ENCODE assay signal across 36 mouse cellular contexts in the genomic region with DNA sequence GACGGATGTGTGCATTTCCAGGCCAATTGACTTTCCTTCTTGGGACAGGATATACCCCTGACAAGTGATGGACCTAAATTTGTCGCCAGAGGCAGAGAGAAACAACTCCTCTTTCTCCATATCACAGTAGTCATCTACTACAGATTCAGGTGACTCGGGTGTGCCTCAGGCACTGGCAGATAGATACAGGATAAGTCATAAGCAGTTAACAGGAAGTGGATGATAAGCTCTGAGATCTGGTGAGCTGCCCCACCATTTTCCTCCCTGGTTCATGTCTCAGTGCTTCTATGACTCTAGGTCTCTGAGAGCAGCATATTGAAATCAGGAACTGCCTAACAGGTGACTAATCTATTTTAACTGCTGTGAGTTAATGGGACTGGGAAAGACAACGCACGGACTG.
DNase-seq lines count a peak whose midpoint lies in the region; ATAC-seq and TF ChIP-seq lines count a peak whose summit lies in the region.
"Had no signal": no experiment of that assay in that cellular context is flagged by ENCODE, and none has a peak within 500 bp of the region (broad histone marks: within the 10 kb centered on the region; RNA-seq: fewer than 3 reads in every experiment).

No protein-coding gene starts in this region.

- TF ChIP-seq RAD21 in MEL (IDR thresholded peaks at IDR 0.05; ENCODE audit: low read depth, low read length), result no peak

- peaks cover 7% of the 10 kb centered on the region; the same call in 1 of the 2 replicates for H3K4me1 ChIP-seq in hindbrain, postnatal 0 days (ENCODE audit: insufficient read depth, low read length)
- H3K4me1 ChIP-seq in hindbrain, embryonic 11.5 days (replicated peaks; ENCODE audit: control insufficient read depth, insufficient read depth, low read length), result 0 out of 2 replicates have a peak, but pooled peaks cover 2% of the 10 kb centered on the region
- H3K4me1 ChIP-seq in MEL (ENCODE audit: control insufficient read depth in 1 of 2, insufficient read depth in 2 of 2, low read length in 2 of 2), result no peaks in the 10 kb centered on the region
- H3K4me1 ChIP-seq: embryonic facial prominence, embryonic 15.5 days; heart, embryonic 12.5 days; intestine, embryonic 15.5 days; limb, embryonic 15.5 days had no signal

- TF ChIP-seq CTCF in hindbrain, postnatal 0 days (IDR thresholded peaks at IDR 0.05; ENCODE audit: low read depth), result no peak
- TF ChIP-seq CTCF in MEL (IDR thresholded peaks at IDR 0.05 in 2 of 3, conservative IDR thresholded peaks at IDR 0.05 in 1 of 3; ENCODE audit: control insufficient read depth in 1 of 3, insufficient read depth in 1 of 3, low read depth in 2 of 3, low read length in 3 of 3, poor library complexity in 1 of 3, severe bottlenecking in 1 of 3), result no peak

- H3K79me2 ChIP-seq in MEL (ENCODE audit: control insufficient read depth, insufficient read depth, low read length, poor library complexity), result no peaks in the 10 kb centered on the region

- no peak for DNase-seq in hindbrain, postnatal 0 days (ENCODE audit: low spot score)
- no peak for DNase-seq in hindbrain, embryonic 11.5 days (ENCODE audit: low spot score)
- DNase-seq in CD4-positive helper T cell, adult 2 months (ENCODE audit: low read depth, low spot score), result peak; percentile 50
- peak; percentile 6 for DNase-seq in MEL (ENCODE audit: low read depth, low spot score)
- DNase-seq in splenic B cell, adult 2 months (ENCODE audit: low read depth, low spot score), result peak; percentile 37
- DNase-seq in right cerebral cortex, adult 2 months (ENCODE audit: low spot score in 2 of 2), result no peak
- no peak for DNase-seq in cerebellum, adult 9-10 months
- DNase-seq: adrenal gland, adult 2 months; adrenal gland, postnatal 36 days; cerebellum, adult 2 months; cerebellum, postnatal 25 days; gastrocnemius, adult 2 months; gastrocnemius, postnatal 36 days; heart, adult 2 months; heart, postnatal 4 days; kidney, adult 9 months; kidney, postnatal 10 days; lung, adult 2 months; lung, postnatal 10 days; midbrain, embryonic 14.5 days; retina, postnatal 1 day; right cerebral cortex, postnatal 25 days; thymus, adult 2 months; thymus, postnatal 36 days had no signal

- no peak overlapping the region for H3K9ac ChIP-seq in hindbrain, postnatal 0 days (replicated peaks; ENCODE audit: low read length)
- no peak overlapping the region for H3K9ac ChIP-seq in hindbrain, embryonic 11.5 days (ENCODE audit: low read depth, low read length)
- H3K9ac ChIP-seq in MEL (ENCODE audit: control insufficient read depth, low read depth, low read length, poor library complexity, severe bottlenecking), result no peak overlapping the region
- H3K9ac ChIP-seq: embryonic facial prominence, embryonic 15.5 days; forebrain, embryonic 15.5 days; heart, embryonic 12.5 days; hindbrain, embryonic 14.5 days; intestine, embryonic 15.5 days; limb, embryonic 15.5 days; liver, embryonic 14.5 days; neural tube, embryonic 13.5 days had no signal

- no peak overlapping the region for H3K4me2 ChIP-seq in hindbrain, postnatal 0 days (ENCODE audit: low read depth, low read length)
- no peak overlapping the region for H3K4me2 ChIP-seq in hindbrain, embryonic 11.5 days (replicated peaks; ENCODE audit: low read depth, low read length)
- H3K4me2 ChIP-seq: embryonic facial prominence, embryonic 15.5 days; forebrain, embryonic 15.5 days; heart, embryonic 12.5 days; hindbrain, embryonic 14.5 days; intestine, embryonic 15.5 days; limb, embryonic 15.5 days; neural tube, embryonic 13.5 days had no signal

- peak overlapping the region; percentile 34; the same call in 1 of the 2 replicates for H3K27ac ChIP-seq in hindbrain, postnatal 0 days
- no peak overlapping the region for H3K27ac ChIP-seq in hindbrain, embryonic 11.5 days (ENCODE audit: low read depth, low read length)
- H3K27ac ChIP-seq in MEL (ENCODE audit: control insufficient read depth, low read depth, low read length), result no peak overlapping the region
- H3K27ac ChIP-seq: embryonic facial prominence, embryonic 10.5 days; embryonic facial prominence, embryonic 15.5 days; gastrocnemius, adult 2 months; heart, adult 2 months; intestine, embryonic 15.5 days; limb, embryonic 10.5 days; limb, embryonic 15.5 days; liver, embryonic 14.5 days; macrophage; neural tube, embryonic 13.5 days had no signal

- H3K36me3 ChIP-seq in hindbrain, postnatal 0 days (ENCODE audit: insufficient read depth, low read length), result no peaks in the 10 kb centered on the region
- no peaks in the 10 kb centered on the region for H3K36me3 ChIP-seq in hindbrain, embryonic 11.5 days (ENCODE audit: control insufficient read depth, insufficient read depth, low read length)
- no peaks in the 10 kb centered on the region for H3K36me3 ChIP-seq in MEL (ENCODE audit: control insufficient read depth in 1 of 2, insufficient read depth in 2 of 2, low read length in 2 of 2)
- H3K36me3 ChIP-seq in splenic B cell, adult 2 months (ENCODE audit: control insufficient read depth, insufficient read depth, low read length, poor library complexity, severe bottlenecking), result no peaks in the 10 kb centered on the region
- H3K36me3 ChIP-seq: embryonic facial prominence, embryonic 10.5 days; embryonic facial prominence, embryonic 15.5 days; forebrain, embryonic 15.5 days; heart, embryonic 12.5 days; intestine, embryonic 15.5 days; limb, embryonic 10.5 days; limb, embryonic 15.5 days; neural tube, embryonic 13.5 days had no signal

- H3K9me3 ChIP-seq in hindbrain, postnatal 0 days (ENCODE audit: low read length), result no peaks in the 10 kb centered on the region
- no peaks in the 10 kb centered on the region for H3K9me3 ChIP-seq in hindbrain, embryonic 11.5 days (ENCODE audit: control insufficient read depth, low read length)
- no peaks in the 10 kb centered on the region for H3K9me3 ChIP-seq in MEL (replicated peaks; ENCODE audit: insufficient read depth, low read length)
- H3K9me3 ChIP-seq: embryonic facial prominence, embryonic 10.5 days; embryonic facial prominence, embryonic 15.5 days; forebrain, embryonic 15.5 days; heart, embryonic 12.5 days; intestine, embryonic 15.5 days; limb, embryonic 10.5 days; limb, embryonic 15.5 days; neural tube, embryonic 13.5 days had no signal

- WGBS in hindbrain, postnatal 0 days, result 89% methylated on average over 5 of the region's 5 CpGs
- WGBS in hindbrain, embryonic 11.5 days, result 87% methylated on average over 5 of the region's 5 CpGs

- no peak for TF ChIP-seq POLR2A in MEL (IDR thresholded peaks at IDR 0.05; ENCODE audit: control insufficient read depth in 1 of 2, insufficient read depth in 1 of 2, low read depth in 1 of 2, low read length in 2 of 2, poor library complexity in 1 of 2)

- no peak for ATAC-seq in hindbrain, postnatal 0 days
- no peak for ATAC-seq in hindbrain, embryonic 11.5 days (ENCODE audit: low FRiP score)
- ATAC-seq: forebrain, embryonic 15.5 days; intestine, embryonic 15.5 days had no signal

- no peak overlapping the region for H3K4me3 ChIP-seq in hindbrain, postnatal 0 days (ENCODE audit: low read length)
- H3K4me3 ChIP-seq in hindbrain, embryonic 11.5 days (ENCODE audit: low read depth, low read length), result no peak overlapping the region
- H3K4me3 ChIP-seq in MEL (ENCODE audit: control insufficient read depth in 1 of 2, insufficient read depth in 1 of 2, low read depth in 2 of 2, low read length in 2 of 2), result no peak overlapping the region
- H3K4me3 ChIP-seq: embryonic facial prominence, embryonic 10.5 days; embryonic facial prominence, embryonic 15.5 days; forebrain, embryonic 15.5 days; gastrocnemius, adult 2 months; heart, adult 2 months; heart, embryonic 12.5 days; intestine, embryonic 15.5 days; limb, embryonic 10.5 days; limb, embryonic 15.5 days; myocyte; neural tube, embryonic 13.5 days had no signal

- TF ChIP-seq EP300 in MEL (IDR thresholded peaks at IDR 0.05; ENCODE audit: low read depth in 1 of 2, low read length in 2 of 2), result no peak

- H3K27me3 ChIP-seq in hindbrain, postnatal 0 days (ENCODE audit: insufficient read depth, low read length), result no peaks in the 10 kb centered on the region
- no peaks in the 10 kb centered on the region for H3K27me3 ChIP-seq in hindbrain, embryonic 11.5 days (ENCODE audit: control insufficient read depth, insufficient read depth, low read length)
- H3K27me3 ChIP-seq in MEL (ENCODE audit: control insufficient read depth in 1 of 2, insufficient read depth in 2 of 2, low read length in 2 of 2), result no peaks in the 10 kb centered on the region
- H3K27me3 ChIP-seq in splenic B cell, adult 2 months (ENCODE audit: control insufficient read depth, insufficient read depth, low read length, poor library complexity, severe bottlenecking), result no peaks in the 10 kb centered on the region
- H3K27me3 ChIP-seq: embryonic facial prominence, embryonic 15.5 days; forebrain, embryonic 15.5 days; heart, embryonic 12.5 days; intestine, embryonic 15.5 days; limb, embryonic 15.5 days; neural tube, embryonic 13.5 days had no signal

TF ChIP-seq in MEL, 35 proteins besides CTCF, POLR2A, EP300 and RAD21:
- TF ChIP-seq ETS1 (IDR thresholded peaks at IDR 0.05; ENCODE audit: low read depth, low read length) (0 out of 2 replicates have a peak, but pooled peaks have one; percentile 11), MEF2A (IDR thresholded peaks at IDR 0.05; ENCODE audit: extremely low read depth, insufficient replicate concordance, low read depth, low read length, poor library complexity, severe bottlenecking) (no peak), ZKSCAN1 (IDR thresholded peaks at IDR 0.05; ENCODE audit: low read depth, low read length) (no peak), USF1 (IDR thresholded peaks at IDR 0.05; ENCODE audit: low read depth, low read length) (no peak)

Comparison
In these comparisons a context has a peak if more than half of its experiments do, and no peak if none do; other contexts are left out.
1. DNase-seq: peak in CD4-positive helper T cell, adult 2 months (single experiment), MEL (single experiment) and splenic B cell, adult 2 months (single experiment); none in hindbrain, postnatal 0 days (single experiment), hindbrain, embryonic 11.5 days (single experiment), right cerebral cortex, adult 2 months (0 of 2) and cerebellum, adult 9-10 months (single experiment).